Mouse (Mus musculus): ENCODE measurements around the gene Dmxl2. TPM values are rescaled to one million over a fixed set of nuclear protein-coding genes. Genes with fewer than 3 reads are reported as not detected.

Dmxl2 gene
- 100 to 1,000 TPM; 191 to 201 TPM for total RNA-seq (2021)

DNA sequence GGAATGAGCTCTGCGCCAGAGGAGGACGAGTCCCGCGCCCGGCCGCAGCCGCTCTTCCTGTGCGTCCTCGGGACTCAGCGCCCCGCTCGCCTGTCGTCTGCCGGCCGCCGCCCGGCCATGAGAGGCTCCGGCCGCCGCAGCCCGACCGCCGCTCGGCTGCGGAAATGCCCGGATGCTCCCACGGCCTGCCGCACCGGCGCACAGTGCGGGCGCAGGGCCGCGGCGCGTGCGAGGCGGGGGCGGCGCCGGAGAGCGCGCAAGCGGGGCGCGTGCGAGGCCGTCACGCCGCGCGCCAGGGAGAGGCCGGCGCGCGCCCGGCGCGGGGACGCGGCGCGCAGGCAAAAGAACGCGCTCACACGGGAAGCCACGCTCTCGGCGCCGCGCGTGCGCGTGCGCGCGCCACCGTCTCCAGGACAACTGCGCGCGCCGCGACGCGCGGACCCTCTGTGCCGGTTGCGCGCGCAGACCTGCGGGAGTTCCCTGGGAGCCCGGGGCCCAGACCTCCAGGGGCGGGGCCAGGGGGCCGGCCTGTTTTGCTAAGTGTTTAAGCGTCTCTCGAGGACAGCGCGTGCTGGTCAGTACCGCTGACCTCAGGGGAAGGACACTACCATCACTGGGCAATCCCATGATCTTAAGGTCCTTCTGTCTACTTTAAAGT is at the start of gene Dmxl2:
Gene Dmxl2, minus strand, starts transcription at position 174 of the 658 bp plus-strand sequence.
- intact Hi-C loops (cut with DNase I): loop anchor here (5.0 kb wide), 1 partner anchor 86 kb away; the partner anchor contains the start of gene Idh3a
- peak; percentile 86 to 89 for DNase-seq (ENCODE audit: low spot score in 2 of 2)

DNA sequence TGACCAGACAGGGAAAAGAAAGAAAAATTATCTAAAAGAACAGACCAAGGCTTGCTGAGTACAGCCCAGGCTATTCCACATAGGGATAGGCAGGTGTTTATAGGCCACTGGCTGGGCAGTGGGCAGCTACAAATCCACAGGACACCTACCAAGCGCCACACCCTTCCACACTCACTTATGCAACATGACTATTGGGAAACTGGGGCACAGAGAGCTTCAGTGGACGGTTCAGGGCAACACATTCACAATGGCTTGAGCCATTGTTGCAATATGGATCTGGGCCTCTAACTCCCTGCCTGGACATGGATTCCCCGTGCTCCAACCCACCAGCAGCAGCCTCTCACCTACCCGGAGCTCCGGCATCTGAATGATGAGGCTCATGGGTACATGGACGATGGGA is 48.0 kb upstream of the Dmxl2 start:
- DNase-seq (ENCODE audit: low spot score in 2 of 2): no peak
- intact Hi-C loops (cut with DNase I): no loop called here

DNA sequence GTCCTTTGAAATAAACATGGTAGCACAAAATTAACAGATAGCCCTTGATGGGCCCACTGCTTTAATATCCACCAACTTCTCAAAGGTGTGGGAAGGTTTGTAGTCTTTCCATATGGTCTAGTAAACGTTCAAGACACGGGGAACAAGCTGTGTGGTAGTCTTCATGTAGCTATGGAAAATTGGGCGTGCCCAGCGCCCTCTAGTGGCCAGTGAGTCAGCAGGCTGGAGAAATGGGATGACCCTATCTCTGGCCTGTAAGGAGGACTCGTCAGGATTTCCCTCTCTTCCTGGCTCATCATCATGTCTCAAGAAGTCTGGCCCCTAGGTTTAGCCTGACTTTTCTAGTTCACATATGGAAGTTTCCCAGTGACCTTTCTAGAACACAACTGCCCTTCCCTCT is 46.1 kb upstream of the Dmxl2 start:
- intact Hi-C loops (cut with DNase I): loop anchor here (1.0 kb wide), 1 partner anchor 109 kb away; no protein-coding TSS in a partner anchor
- DNase-seq (ENCODE audit: low spot score in 2 of 2): peak; percentile 39 to 47

DNA sequence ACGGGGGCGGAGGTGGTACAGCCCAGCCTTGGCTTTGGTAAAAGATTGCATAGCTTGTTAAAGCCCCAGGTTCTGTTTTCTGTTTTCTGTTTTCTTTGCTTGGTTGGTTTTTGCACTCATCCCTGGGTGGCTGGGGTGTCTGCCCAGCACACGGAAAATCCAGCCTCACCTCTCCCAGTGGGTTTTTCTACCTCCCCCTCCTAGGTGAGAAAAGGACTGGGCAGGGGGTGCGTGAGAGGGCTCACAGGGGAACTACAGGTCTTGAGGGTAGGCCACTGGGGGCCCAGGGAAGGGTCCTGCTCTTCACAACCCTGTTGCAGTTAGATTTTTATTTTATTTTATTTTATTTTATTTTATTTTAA is 43.5 kb upstream of the Dmxl2 start:
- no peak for DNase-seq (ENCODE audit: low spot score in 2 of 2)
- intact Hi-C loops (cut with DNase I): no loop called here

DNA sequence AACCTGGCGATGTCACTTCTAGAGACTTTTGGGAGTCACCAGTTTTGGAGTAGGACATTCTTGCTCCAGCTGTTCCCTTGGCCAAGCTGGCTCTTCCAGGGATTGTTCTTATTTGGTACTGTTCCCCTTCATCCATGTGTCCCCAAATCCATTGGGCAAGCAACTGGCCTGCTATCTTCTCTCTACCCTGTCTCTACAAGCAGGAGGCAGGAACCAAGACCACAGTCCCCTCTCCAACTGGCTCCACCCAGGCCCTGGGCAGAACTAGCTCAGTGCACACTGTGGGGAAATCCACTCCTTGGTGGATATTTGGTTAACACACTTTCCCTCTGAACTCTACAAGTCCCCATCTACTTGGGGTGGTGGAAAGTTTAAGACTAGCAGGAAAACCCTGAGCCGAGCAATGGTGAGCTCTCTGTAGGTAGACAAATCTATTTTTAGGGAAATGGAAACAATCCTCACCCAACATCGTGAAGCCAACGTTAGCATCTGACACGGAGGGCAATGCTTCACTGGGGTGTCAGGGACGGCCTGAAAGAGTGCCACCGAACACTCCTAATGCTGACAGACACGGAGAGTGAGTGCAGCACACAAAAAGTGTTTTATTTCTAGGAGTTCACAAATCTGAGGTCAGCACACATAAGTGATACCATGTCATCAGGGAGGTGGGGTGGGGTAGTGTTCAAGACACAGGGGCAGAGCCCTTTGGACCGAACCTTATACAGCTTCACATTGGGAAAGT is 43.0 kb upstream of the Dmxl2 start:
- intact Hi-C loops (cut with DNase I): no loop called here
- DNase-seq (ENCODE audit: low spot score in 2 of 2): no peak

DNA sequence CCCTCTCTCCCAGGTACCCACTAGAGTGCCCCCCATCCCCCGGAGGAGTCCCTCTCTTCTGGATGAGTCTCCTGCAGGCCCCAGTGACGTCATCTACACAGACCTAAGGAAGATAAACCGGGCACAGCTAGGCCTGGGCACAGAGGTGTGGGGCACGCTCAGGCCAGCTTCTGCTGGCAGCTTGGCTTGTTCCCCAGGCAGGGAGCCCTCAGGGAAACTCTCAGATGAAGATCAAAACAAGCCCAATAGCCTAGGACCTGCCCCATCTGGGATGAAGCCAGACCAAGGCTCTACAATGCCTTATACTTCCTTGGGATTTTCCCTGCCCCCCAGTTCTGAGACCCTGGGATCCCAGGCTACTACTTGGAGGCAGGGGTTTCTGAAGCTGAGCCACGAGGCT is 39.4 kb upstream of the Dmxl2 start:
- intact Hi-C loops (cut with DNase I): no loop called here
- DNase-seq (ENCODE audit: low spot score in 2 of 2): no peak

DNA sequence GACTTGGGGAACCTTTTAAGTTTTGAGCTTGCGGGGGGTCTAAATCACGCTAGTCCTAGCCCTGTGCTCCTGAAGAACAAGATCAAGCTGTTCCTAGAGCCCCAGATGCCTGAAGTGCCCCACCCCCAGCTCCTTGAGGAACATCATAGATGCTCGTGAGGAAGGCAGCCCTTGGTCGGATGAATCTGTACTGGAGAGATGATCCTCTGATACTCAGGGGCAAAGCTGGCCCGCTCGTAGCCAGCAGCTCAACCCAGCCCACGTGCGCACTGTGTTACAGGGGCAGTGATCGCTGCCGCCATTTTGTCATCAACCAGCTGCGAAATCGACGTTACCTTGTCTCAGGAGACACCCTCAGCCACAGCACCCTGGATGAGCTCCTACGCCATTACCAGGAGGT is 37.3 kb upstream of the Dmxl2 start, which contains the start of gene Sh2d7:
Gene Sh2d7, plus strand, starts transcription at position 301 of the 400 bp plus-strand sequence.
- no peak for DNase-seq (ENCODE audit: low spot score in 2 of 2)
- intact Hi-C loops (cut with DNase I): no loop called here

DNA sequence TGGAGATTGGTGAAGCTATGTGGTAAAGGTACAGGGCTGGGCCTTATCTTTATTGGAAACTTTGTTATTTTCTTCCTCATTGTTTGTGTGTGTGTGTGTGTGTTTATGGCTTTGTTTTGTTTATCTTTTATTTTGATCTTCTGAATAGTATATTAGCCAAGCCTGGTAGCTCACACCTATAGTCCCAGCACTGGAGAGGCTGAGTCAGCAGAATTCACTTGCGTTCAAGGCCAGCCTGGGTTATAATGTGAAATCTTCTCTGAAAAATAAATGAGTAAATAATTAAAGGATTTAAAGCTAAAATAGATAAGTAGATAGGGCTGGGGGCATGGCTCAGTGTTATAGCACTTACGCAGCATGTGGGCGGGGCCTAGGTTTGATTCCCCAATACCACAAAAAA is 36.8 kb upstream of the Dmxl2 start:
- no peak for DNase-seq (ENCODE audit: low spot score in 2 of 2)
- intact Hi-C loops (cut with DNase I): no loop called here

DNA sequence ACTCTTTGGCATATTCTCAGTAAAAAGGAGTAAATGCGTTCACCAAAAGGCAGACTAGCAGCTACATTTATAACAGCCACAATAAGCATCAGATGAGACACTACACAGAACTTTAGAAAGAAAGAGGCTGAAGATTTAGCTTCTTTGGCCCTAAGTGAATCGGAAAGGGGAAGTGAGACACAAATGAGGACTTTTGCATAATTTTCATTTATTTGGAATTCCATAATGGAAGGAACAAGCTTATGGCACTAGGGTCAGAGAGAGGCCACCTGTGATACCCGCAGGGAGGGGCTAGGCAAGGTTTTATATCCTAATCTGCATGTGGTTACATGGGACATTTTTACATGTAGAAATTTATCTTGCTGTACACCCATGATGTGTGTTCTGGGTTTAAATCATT is 36.1 kb upstream of the Dmxl2 start:
- intact Hi-C loops (cut with DNase I): no loop called here
- no peak for DNase-seq (ENCODE audit: low spot score in 2 of 2)

DNA sequence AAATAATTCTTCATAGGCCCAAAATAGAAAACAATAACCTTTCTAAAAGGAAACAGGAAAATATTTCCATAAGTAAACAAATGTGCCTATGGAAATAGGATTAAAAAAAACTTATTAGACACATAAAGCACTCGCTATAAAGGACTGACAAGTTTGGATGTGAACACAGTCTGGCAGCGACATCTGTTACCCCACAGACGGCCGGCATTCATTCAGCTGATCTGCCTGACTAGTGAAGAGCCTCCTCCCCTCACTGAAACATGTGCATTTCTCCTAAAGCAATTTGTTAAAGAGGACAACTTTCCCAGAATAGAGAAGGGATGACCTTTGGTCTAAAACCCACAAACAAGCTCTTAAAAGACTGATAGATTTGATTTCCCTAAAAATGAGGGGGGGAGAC is 35.6 kb upstream of the Dmxl2 start:
- intact Hi-C loops (cut with DNase I): no loop called here
- DNase-seq (ENCODE audit: low spot score in 2 of 2): peak in 1 of 2 experiments; percentile 52

DNA sequence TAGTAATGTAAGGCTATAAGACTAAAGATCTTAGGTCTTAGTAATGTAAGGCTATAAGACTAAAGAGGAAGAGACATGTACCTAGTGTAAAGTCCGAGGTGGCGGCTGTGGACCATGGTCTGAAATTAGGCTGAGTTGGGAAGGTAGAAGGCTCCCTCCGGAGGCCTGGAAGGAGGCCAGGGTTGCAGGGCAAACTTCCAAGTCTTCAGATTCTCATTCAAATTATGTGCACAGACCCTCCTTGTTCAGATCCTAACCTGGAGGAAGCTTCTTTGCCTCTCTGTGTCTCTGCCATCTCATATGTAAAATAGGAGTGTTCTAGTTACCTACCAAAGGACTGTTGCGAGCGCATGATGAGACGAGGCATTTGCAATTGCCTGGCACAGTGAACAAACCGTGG is 34.8 kb upstream of the Dmxl2 start:
- intact Hi-C loops (cut with DNase I): no loop called here
- DNase-seq (ENCODE audit: low spot score in 2 of 2): no peak

DNA sequence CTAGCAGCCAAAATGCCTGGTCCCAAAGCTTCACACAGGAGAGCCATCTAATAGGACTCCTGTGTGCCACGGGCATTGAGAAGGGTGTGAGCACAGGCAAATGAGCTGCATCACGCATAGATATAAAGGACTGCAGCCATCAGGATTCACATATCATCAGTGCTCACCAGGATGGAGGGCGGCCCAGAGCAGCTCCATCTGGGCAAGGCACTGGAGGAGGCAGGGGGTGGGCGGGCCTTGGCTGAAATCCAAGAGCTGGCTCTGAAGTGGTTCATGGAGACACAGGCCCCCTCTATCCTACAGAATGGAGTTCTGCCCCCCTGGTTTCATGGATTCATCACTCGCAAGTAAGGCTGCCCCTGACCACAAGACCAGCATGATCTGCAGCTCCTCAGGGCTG is 32.5 kb upstream of the Dmxl2 start:
- intact Hi-C loops (cut with DNase I): no loop called here

DNA sequence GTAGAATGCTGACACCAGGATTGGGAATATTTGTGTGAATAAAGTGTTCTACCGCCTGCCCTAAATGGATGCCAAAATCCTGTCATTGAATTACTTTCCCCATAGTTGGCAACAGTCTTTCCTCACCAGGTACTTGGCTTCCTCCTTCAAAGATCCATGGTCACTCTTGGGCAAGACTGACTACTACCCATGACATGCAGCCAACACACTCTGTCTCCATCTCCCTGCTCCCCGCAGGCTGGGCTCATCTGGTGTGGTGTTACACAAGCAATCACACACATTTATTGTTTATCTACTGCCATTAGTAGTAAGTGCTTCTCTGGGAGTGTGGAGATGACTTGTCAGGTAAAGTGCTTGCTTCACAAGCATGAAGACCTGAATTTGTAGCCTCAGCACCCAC is 31.5 kb upstream of the Dmxl2 start:
- intact Hi-C loops (cut with DNase I): no loop called here
- no peak for DNase-seq (ENCODE audit: low spot score in 2 of 2)

More for the DNA sequence above, 32.5 kb upstream of the Dmxl2 start:
- DNase-seq (ENCODE audit: low spot score in 2 of 2): peak; percentile 68 to 87

DNA sequence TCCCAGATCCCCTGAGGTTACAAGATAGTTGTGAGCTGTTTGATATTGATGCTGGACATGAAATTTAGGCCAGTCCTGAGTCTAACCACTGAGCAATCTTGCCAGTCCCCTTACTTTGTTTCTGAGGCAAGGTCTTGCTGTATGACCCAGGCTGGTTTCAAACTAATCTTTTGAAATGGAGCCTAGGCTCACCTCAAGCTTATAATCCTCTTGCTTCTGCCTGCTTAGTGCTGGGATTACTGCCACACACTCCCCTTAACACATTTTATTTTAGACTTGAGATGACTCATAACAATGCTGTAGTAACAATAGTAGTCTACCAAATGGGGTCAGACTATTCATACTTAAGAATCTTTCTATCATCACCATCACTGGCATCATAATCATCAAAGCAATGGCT is 30.0 kb upstream of the Dmxl2 start:
- peak in 1 of 2 experiments; percentile 35 for DNase-seq (ENCODE audit: low spot score in 2 of 2)
- intact Hi-C loops (cut with DNase I): no loop called here

DNA sequence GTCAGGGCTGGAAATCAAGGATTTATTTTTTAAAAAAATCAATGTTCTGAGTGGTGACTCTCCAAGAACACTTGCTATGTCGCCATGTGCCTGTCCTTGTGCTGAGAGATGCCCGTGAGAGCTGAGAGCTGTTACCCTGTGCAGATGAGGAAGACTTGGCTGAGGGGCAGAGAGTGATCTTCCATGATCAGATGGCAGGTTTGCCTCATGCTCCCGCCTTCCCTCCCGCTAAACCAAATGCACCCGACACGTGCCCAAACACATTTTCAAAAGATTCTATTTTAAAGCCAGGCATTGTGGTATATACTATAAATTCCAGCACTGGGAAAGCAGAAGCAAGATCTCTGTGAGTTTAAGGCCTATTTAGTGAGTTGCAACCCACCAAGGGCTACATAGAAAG is 29.4 kb upstream of the Dmxl2 start:
- intact Hi-C loops (cut with DNase I): no loop called here
- peak in 1 of 2 experiments; percentile 41 for DNase-seq (ENCODE audit: low spot score in 2 of 2)

DNA sequence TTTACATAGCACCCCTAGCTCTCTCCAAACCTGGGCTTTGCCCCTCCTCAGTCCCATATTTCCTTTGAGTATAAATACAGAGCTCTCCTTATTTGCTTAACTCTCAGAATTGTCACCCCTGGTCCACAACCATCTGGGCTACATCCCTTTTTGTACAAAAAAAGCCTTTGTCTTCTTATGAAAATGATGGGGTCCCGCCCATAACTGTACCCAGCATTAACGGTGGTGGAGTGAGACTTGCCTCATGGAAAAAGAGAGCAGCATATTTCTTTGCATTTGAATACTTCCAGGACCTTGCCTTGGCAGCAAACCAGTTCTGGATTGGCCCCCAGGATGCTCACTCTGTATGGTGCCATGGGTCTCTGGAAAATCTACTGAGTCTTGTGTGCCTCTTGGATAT is 28.5 kb upstream of the Dmxl2 start:
- DNase-seq (ENCODE audit: low spot score in 2 of 2): no peak

DNA sequence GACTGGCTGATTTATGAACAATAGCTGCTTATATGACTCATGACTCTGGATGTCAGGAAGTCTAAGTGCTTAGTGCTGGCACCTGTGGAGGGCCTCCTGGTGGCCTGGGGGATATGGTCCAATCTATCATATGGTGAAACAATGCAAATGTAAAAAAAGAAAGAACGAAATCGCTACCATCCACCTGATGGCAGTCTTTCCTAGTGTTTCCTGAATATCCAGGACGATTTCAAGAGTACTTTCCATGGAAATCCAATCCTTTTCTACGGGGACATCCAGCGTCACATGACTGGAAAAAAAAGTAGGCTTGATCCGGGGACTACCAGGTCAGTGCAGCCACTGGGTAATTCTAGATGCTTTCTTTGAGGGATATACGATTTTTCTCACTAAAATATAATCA is 26.3 kb upstream of the Dmxl2 start:
- intact Hi-C loops (cut with DNase I): loop anchor here (5.0 to 10.0 kb wide), 3 partner anchors 80 to 297 kb away; no protein-coding TSS in a partner anchor
- peak in 1 of 2 experiments; percentile 54 for DNase-seq (ENCODE audit: low spot score in 2 of 2)

More for the DNA sequence above, 28.5 kb upstream of the Dmxl2 start:
- intact Hi-C loops (cut with DNase I): loop anchor here (5.0 to 10.0 kb wide), 3 partner anchors 77 to 295 kb away; no protein-coding TSS in a partner anchor

DNA sequence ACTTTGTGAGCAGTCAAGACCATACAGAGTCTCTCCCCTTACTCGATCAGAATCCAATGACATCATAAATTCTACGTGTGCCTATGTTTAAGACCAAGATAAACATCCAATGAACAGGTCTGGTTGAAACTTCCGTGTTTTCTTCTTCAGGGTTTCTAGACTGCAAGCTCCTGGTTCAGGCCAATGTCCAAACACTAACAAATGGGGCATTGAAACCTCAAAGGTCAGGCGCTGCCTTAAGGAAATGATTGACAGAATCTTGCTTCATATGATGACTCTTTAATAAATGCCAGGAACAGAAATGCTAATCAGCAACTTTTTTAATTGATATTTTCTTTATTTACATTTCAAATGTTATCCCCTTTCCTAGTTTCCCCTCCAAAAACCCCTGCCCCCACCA is 18.9 kb upstream of the Dmxl2 start:
- intact Hi-C loops (cut with DNase I): loop anchor here (10.0 kb wide), 1 partner anchor 305 kb away; no protein-coding TSS in a partner anchor
- no peak for DNase-seq (ENCODE audit: low spot score in 2 of 2)

DNA sequence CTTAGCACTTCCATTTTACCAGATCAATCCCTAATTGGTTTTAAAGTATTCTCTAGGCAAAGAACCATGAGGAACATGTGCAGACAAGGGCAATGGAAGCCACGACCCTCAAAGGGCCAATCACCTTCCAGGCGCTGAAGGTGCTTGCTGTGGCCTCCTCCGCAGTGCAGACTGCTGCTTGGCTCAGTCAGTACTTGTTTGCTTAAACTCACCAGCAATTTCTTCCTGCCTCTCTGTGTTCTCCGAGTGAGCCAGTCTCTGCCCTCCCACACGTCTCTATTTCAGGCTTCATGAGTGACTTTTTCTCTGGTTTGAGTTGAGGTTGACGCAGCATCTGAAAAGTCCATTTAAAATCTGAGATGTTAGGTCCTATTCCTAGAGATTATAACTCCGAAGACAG is 17.5 kb upstream of the Dmxl2 start:
- intact Hi-C loops (cut with DNase I): no loop called here
- DNase-seq (ENCODE audit: low spot score in 2 of 2): peak; percentile 57 to 94

DNA sequence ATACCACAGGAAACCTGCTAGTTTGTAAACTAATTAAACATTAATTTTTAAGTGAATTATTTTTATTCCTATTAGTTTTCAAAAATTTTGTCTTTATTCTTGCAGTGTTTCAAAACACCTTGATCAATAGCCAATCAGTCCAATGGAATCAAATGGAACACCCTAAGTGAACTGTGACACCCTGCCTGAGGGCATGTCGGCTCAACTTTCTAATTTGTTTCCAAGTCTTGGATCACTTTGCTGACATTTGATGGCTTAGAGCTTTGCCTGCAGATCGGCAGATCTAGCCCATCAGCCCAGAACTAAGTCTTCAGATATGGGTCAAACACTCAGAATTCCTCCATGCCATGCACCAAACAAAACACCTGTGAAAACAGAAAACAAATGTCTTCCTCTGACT is 14.6 kb upstream of the Dmxl2 start:
- intact Hi-C loops (cut with DNase I): no loop called here
- DNase-seq (ENCODE audit: low spot score in 2 of 2): no peak

DNA sequence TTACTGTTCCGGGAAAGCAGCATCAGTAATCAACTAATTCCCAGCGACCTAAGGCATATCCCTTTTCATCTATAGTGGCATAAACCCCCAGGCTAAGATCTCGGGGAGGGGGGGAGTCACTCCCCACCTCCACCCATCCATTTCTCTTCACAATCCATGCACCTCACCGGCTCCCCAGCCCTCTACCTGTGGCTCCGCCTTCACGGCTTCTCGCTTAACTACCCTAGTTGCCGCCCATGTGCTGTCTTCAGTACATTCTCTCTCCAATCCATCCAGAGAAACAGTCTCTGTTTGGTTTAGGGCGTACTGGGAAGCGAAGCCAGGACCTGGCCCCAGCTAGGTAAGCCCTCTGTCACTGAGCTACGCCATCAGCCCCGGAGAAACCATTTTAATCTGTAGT is 1.4 kb upstream of the Dmxl2 start:
- no peak for DNase-seq (ENCODE audit: low spot score in 2 of 2)
- intact Hi-C loops (cut with DNase I): loop anchor here (5.0 kb wide), 1 partner anchor 84 kb away; the partner anchor contains the start of gene Idh3a

Data from left cerebral cortex, postnatal 25 days (tissue).